Mouse (Mus musculus): ENCODE measurements around the gene Gm10135. TPM values are rescaled to one million over a fixed set of nuclear protein-coding genes. Genes with fewer than 3 reads are reported as not detected.
"Not testable (repeated sequence)": the region's sequence is repeated elsewhere in the genome, so short reads cannot be mapped to it uniquely, and the experiment has no call there.

Gene Gm10135
- polyA plus RNA-seq, 1 experiment: not detected

GRCm38 (mm10) chr5:72948136-72948535 lies 26.4 kb downstream of the Gm10135 start:
- Histone ChIP-seq H3K4me3 (ENCODE audit: control insufficient read depth, insufficient read depth, low read length) (no peak overlapping the region), H3K36me3 (ENCODE audit: control insufficient read depth, insufficient read depth, low read length) (peaks cover 5% of the 10 kb centered on the region; the same call in 1 of the 2 replicates), H3K27me3 (ENCODE audit: control insufficient read depth, insufficient read depth, low read length) (no peaks in the 10 kb centered on the region), H3K27ac (ENCODE audit: control insufficient read depth, insufficient read depth, low read length) (no peak overlapping the region), H3K4me1 (replicated peaks; ENCODE audit: control insufficient read depth, insufficient read depth, low read length) (no peaks in the 10 kb centered on the region)
- TF ChIP-seq POLR2A (IDR thresholded peaks at IDR 0.05; ENCODE audit: control insufficient read depth, extremely low read depth, insufficient read depth, low read length, poor library complexity) (no peak), CTCF (IDR thresholded peaks at IDR 0.05; ENCODE audit: borderline replicate concordance, control insufficient read depth, extremely low read depth, insufficient read depth, low read length, poor library complexity) (no peak)
- DNase-seq: no peak
- WGBS: 81% methylated on average over 1 of the region's 1 CpGs

DNA sequence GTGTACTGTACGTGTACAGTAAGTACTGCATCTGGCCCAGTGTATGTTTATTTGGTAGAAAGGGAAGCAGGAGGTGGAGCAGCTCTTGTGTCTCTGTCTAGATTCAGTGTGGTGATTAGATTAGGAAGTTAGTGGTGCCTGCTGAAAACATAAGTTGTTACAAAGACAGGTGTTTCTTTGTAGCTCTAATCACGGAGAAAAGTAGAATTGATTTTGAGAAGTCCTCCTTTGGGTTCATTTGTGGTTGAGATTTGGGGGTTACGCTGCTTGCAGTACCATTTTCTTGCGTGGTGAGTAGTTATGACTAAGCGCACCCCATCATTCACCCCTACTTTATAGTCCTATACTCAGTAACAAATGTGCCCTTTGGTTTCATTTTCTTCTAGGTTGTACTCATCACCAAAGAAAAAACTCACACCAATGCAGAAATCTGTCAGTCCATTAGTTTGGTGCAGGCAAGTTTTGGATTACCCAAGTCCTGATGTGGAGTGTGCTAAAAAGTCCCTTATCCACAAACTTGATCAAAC lies 33.5 kb downstream of the Gm10135 start:
- TF ChIP-seq CTCF (IDR thresholded peaks at IDR 0.05; ENCODE audit: borderline replicate concordance, control insufficient read depth, extremely low read depth, insufficient read depth, low read length, poor library complexity): no peak
- TF ChIP-seq POLR2A (IDR thresholded peaks at IDR 0.05; ENCODE audit: control insufficient read depth, extremely low read depth, insufficient read depth, low read length, poor library complexity): no peak
- H3K4me3 ChIP-seq (ENCODE audit: control insufficient read depth, insufficient read depth, low read length): no peak overlapping the region
- 45% methylated on average over 5 of the region's 5 CpGs for WGBS
- no peaks in the 10 kb centered on the region for H3K27me3 ChIP-seq (ENCODE audit: control insufficient read depth, insufficient read depth, low read length)
- no peak for DNase-seq
- no peak overlapping the region for H3K27ac ChIP-seq (ENCODE audit: control insufficient read depth, insufficient read depth, low read length)
- H3K4me1 ChIP-seq (replicated peaks; ENCODE audit: control insufficient read depth, insufficient read depth, low read length): peaks cover 3% of the 10 kb centered on the region
- H3K36me3 ChIP-seq (ENCODE audit: control insufficient read depth, insufficient read depth, low read length): no peaks in the 10 kb centered on the region

DNA sequence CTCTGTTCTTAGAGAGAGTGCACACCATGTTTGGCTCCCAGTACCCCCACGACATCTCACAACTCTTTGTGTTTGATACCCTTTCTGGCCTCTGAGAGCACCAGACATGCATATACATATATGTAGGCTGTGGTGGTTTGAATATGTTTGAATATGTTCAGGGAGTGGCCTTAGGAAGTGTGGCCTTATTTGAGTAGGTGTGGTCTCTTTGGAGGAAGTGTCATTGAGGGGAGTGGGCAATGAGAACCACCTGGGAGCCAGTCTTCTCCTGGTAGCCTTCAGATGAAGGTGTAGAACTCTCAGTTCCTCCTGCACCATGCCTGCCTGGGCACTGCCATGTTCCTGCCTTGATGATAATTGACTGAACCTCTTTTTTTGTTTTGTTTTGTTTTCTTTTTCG lies 35.2 kb downstream of the Gm10135 start:
- no peak for DNase-seq
- Histone ChIP-seq H3K4me1 (replicated peaks; ENCODE audit: control insufficient read depth, insufficient read depth, low read length) (peaks cover 3% of the 10 kb centered on the region), H3K27ac (ENCODE audit: control insufficient read depth, insufficient read depth, low read length) (no peak overlapping the region), H3K4me3 (ENCODE audit: control insufficient read depth, insufficient read depth, low read length) (no peak overlapping the region), H3K27me3 (ENCODE audit: control insufficient read depth, insufficient read depth, low read length) (no peaks in the 10 kb centered on the region), H3K36me3 (ENCODE audit: control insufficient read depth, insufficient read depth, low read length) (no peaks in the 10 kb centered on the region)
- WGBS: 95% methylated on average over 2 of the region's 2 CpGs
- TF ChIP-seq CTCF (IDR thresholded peaks at IDR 0.05; ENCODE audit: borderline replicate concordance, control insufficient read depth, extremely low read depth, insufficient read depth, low read length, poor library complexity): no peak
- no peak for TF ChIP-seq POLR2A (IDR thresholded peaks at IDR 0.05; ENCODE audit: control insufficient read depth, extremely low read depth, insufficient read depth, low read length, poor library complexity)

DNA sequence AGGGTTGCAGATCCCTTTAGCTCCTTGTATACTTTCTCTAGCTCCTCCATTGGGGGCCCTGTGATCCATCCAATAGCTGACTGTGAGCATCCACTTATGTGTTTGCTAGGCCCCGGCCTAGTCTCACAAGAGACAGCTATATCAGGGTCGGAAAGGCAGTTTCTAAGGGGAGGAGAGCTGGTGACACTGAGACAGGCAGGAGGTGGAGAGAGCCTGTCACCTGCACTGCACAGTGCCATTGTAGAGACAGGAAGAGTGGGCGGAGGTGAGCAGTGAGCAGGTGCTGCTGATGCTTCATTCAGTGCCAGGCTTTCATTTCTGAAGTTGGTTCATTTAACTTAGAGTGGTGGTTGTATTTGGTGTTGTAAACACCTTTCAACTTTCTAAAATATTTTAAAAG lies 36.1 kb downstream of the Gm10135 start:
- H3K27me3 ChIP-seq (ENCODE audit: control insufficient read depth, insufficient read depth, low read length); H3K4me3 ChIP-seq (ENCODE audit: control insufficient read depth, insufficient read depth, low read length); H3K27ac ChIP-seq (ENCODE audit: control insufficient read depth, insufficient read depth, low read length); H3K4me1 ChIP-seq (replicated peaks; ENCODE audit: control insufficient read depth, insufficient read depth, low read length); H3K36me3 ChIP-seq (ENCODE audit: control insufficient read depth, insufficient read depth, low read length): not testable (repeated sequence)
- peak; percentile 39 for DNase-seq
- WGBS: 69% methylated on average over 3 of the region's 3 CpGs

- Histone ChIP-seq H3K4me1 (replicated peaks; ENCODE audit: control insufficient read depth, insufficient read depth, low read length) (no peaks in the 10 kb centered on the region), H3K36me3 (ENCODE audit: control insufficient read depth, insufficient read depth, low read length) (no peaks in the 10 kb centered on the region), H3K27ac (ENCODE audit: control insufficient read depth, insufficient read depth, low read length) (no peak overlapping the region), H3K4me3 (ENCODE audit: control insufficient read depth, insufficient read depth, low read length) (no peak overlapping the region), H3K27me3 (ENCODE audit: control insufficient read depth, insufficient read depth, low read length) (no peaks in the 10 kb centered on the region)
- TF ChIP-seq POLR2A (IDR thresholded peaks at IDR 0.05; ENCODE audit: control insufficient read depth, extremely low read depth, insufficient read depth, low read length, poor library complexity) (no peak), CTCF (IDR thresholded peaks at IDR 0.05; ENCODE audit: borderline replicate concordance, control insufficient read depth, extremely low read depth, insufficient read depth, low read length, poor library complexity) (no peak)
- DNase-seq: no peak
- WGBS: 99% methylated on average over 17 of the region's 17 CpGs
Observed at GRCm38 (mm10) chr5:72933026-72933675, 41.4 kb downstream of the Gm10135 start.

GRCm38 (mm10) chr5:72927074-72927473 lies 47.4 kb downstream of the Gm10135 start:
- H3K4me1 ChIP-seq (replicated peaks; ENCODE audit: control insufficient read depth, insufficient read depth, low read length): no peaks in the 10 kb centered on the region
- H3K27ac ChIP-seq (ENCODE audit: control insufficient read depth, insufficient read depth, low read length): no peak overlapping the region
- no peak overlapping the region for H3K4me3 ChIP-seq (ENCODE audit: control insufficient read depth, insufficient read depth, low read length)
- no peaks in the 10 kb centered on the region for H3K36me3 ChIP-seq (ENCODE audit: control insufficient read depth, insufficient read depth, low read length)
- no peak for DNase-seq
- TF ChIP-seq POLR2A (IDR thresholded peaks at IDR 0.05; ENCODE audit: control insufficient read depth, extremely low read depth, insufficient read depth, low read length, poor library complexity) (no peak), CTCF (IDR thresholded peaks at IDR 0.05; ENCODE audit: borderline replicate concordance, control insufficient read depth, extremely low read depth, insufficient read depth, low read length, poor library complexity) (no peak)
- H3K27me3 ChIP-seq (ENCODE audit: control insufficient read depth, insufficient read depth, low read length): no peaks in the 10 kb centered on the region

DNA sequence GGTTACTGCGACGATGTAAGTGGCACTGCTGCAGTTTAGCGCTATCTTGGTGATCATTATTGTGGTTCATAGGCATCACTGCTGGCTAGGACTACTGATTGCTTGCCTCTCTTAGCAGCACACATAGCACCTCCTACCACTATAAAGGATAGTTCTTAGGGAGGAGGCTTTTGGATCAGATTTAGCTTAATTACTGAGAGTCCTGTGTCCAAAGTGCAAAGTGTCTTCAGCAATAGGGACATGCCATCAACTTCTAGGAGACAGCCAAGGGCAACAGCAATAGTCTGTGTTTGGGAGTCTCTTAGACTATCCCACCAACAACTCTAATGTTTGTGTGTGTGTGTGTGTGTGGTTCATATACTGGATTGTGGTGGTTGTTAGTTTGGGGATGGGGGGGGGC lies 51.7 kb downstream of the Gm10135 start:
- H3K4me1 ChIP-seq (replicated peaks; ENCODE audit: control insufficient read depth, insufficient read depth, low read length): no peaks in the 10 kb centered on the region
- no peak for DNase-seq
- 95% methylated on average over 3 of the region's 3 CpGs for WGBS
- TF ChIP-seq POLR2A (IDR thresholded peaks at IDR 0.05; ENCODE audit: control insufficient read depth, extremely low read depth, insufficient read depth, low read length, poor library complexity): no peak
- TF ChIP-seq CTCF (IDR thresholded peaks at IDR 0.05; ENCODE audit: borderline replicate concordance, control insufficient read depth, extremely low read depth, insufficient read depth, low read length, poor library complexity): no peak
- no peaks in the 10 kb centered on the region for H3K27me3 ChIP-seq (ENCODE audit: control insufficient read depth, insufficient read depth, low read length)
- no peak overlapping the region for H3K27ac ChIP-seq (ENCODE audit: control insufficient read depth, insufficient read depth, low read length)
- H3K36me3 ChIP-seq (ENCODE audit: control insufficient read depth, insufficient read depth, low read length): no peaks in the 10 kb centered on the region
- no peak overlapping the region for H3K4me3 ChIP-seq (ENCODE audit: control insufficient read depth, insufficient read depth, low read length)

Data from thymus, adult 2 months (tissue).